ENCODE assay signal across 27 mouse cellular contexts in the genomic region with DNA sequence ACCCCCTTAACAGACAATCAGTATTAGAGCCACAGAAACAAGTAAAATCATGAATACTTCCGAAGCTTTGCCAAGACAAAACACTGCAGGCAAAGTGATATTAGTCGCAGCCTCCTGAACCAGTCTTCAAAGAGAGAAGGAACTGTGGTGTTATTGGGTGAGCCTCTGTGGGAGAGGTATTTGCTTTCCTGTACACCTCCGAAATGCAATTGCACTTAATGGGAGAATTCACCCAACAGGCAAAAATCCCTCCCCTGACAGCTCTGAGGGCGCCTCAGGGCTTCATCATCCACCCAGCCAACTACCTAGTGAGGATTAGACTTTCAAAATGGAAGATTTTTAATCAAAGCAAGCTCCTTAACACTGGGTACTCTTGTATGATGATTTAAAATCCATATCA.
"Had no signal": no experiment of that assay in that cellular context is flagged by ENCODE, and none has a peak within 500 bp of the region (broad histone marks: within the 10 kb centered on the region; RNA-seq: fewer than 3 reads in every experiment).

No protein-coding gene starts in this region.

- H3K4me3 ChIP-seq: embryonic facial prominence, embryonic 12.5 days; embryonic facial prominence, embryonic 13.5 days; embryonic facial prominence, embryonic 15.5 days; erythroblast, embryonic 14.5 days; forebrain, embryonic 10.5 days; forebrain, embryonic 12.5 days; forebrain, embryonic 13.5 days; forebrain, embryonic 15.5 days; gastrocnemius, adult 2 months; heart, adult 2 months had no signal

- ATAC-seq: forebrain, embryonic 13.5 days; forebrain, embryonic 14.5 days; forebrain, embryonic 15.5 days; forebrain, embryonic 16.5 days; forebrain, postnatal 0 days had no signal

- H3K27ac ChIP-seq: embryonic facial prominence, embryonic 12.5 days; embryonic facial prominence, embryonic 13.5 days; embryonic facial prominence, embryonic 15.5 days; forebrain, embryonic 10.5 days; forebrain, embryonic 12.5 days; forebrain, embryonic 13.5 days; forebrain, embryonic 15.5 days; gastrocnemius, adult 2 months; heart, adult 2 months had no signal

- H3K9ac ChIP-seq: embryonic facial prominence, embryonic 12.5 days; embryonic facial prominence, embryonic 13.5 days; embryonic facial prominence, embryonic 15.5 days; forebrain, embryonic 12.5 days; forebrain, embryonic 13.5 days; forebrain, embryonic 15.5 days; forebrain, postnatal 0 days had no signal

- H3K27me3 ChIP-seq: embryonic facial prominence, embryonic 12.5 days; embryonic facial prominence, embryonic 13.5 days; embryonic facial prominence, embryonic 15.5 days; forebrain, embryonic 12.5 days; forebrain, embryonic 13.5 days; forebrain, embryonic 15.5 days had no signal

- H3K9me3 ChIP-seq: embryonic facial prominence, embryonic 12.5 days; embryonic facial prominence, embryonic 13.5 days; embryonic facial prominence, embryonic 15.5 days; forebrain, embryonic 10.5 days; forebrain, embryonic 12.5 days; forebrain, embryonic 13.5 days; forebrain, embryonic 15.5 days had no signal

- H3K4me1 ChIP-seq: embryonic facial prominence, embryonic 12.5 days; embryonic facial prominence, embryonic 13.5 days; embryonic facial prominence, embryonic 15.5 days; forebrain, embryonic 10.5 days; forebrain, embryonic 12.5 days; forebrain, embryonic 13.5 days; forebrain, embryonic 15.5 days had no signal

- H3K36me3 ChIP-seq: embryonic facial prominence, embryonic 12.5 days; embryonic facial prominence, embryonic 13.5 days; embryonic facial prominence, embryonic 15.5 days; forebrain, embryonic 10.5 days; forebrain, embryonic 12.5 days; forebrain, embryonic 15.5 days had no signal

- DNase-seq: cerebellum, adult 2 months; cerebellum, adult 8-10 months; cerebellum, adult 9-10 months; cerebellum, adult 9-11 months; cerebellum, postnatal 10 days; cerebellum, postnatal 14 days; cerebellum, postnatal 25 days; cerebellum, postnatal 36 days; embryo, embryonic 11 days; forebrain, postnatal 0 days; gastrocnemius, adult 2 months; gastrocnemius, postnatal 10 days; gastrocnemius, postnatal 14 days; gastrocnemius, postnatal 25 days; gastrocnemius, postnatal 36 days; heart, adult 18-20 months; heart, adult 2 months had no signal

- H3K4me2 ChIP-seq: embryonic facial prominence, embryonic 12.5 days; embryonic facial prominence, embryonic 13.5 days; embryonic facial prominence, embryonic 15.5 days; forebrain, embryonic 12.5 days; forebrain, embryonic 13.5 days; forebrain, embryonic 15.5 days had no signal
